Mouse (Mus musculus) fat pad, adult 2 months (tissue): ENCODE data around the gene Aldh3b3.
A peak's percentile ranks its signal among the peaks of the same experiment; 100 is the strongest.
"Not testable (repeated sequence)": the region's sequence is repeated elsewhere in the genome, so short reads cannot be mapped to it uniquely, and the experiment has no call there.

Experiments
- DNase-seq: peaks from one replicate; pipeline ENCODE4 v3.0.0-alpha.2; 2011; ENCODE audit warnings: low read depth, low spot score; ENCODE audit errors: extremely low read depth

Aldh3b3 gene

GRCm38 (mm10) chr19:3966330-3967075, 8.1 kb downstream of the Aldh3b3 start:
- DNase-seq, result no peak

- no peak for DNase-seq
Measured at GRCm38 (mm10) chr19:3967258-3967657, 8.8 kb downstream of the Aldh3b3 start.

- no peak for DNase-seq
Measured at GRCm38 (mm10) chr19:3972229-3972628, 13.8 kb downstream of the Aldh3b3 start, which contains the start of gene Aldh3b2. Gene Aldh3b2 (plus strand): TSS chr19:3972328.

- not testable (repeated sequence) for DNase-seq
Measured at GRCm38 (mm10) chr19:3974608-3975007, 16.2 kb downstream of the Aldh3b3 start.

- DNase-seq, result no peak
Measured at GRCm38 (mm10) chr19:3975866-3976265, 17.4 kb downstream of the Aldh3b3 start.

- no peak for DNase-seq
Measured at GRCm38 (mm10) chr19:3980309-3980708, 21.9 kb downstream of the Aldh3b3 start.

GRCm38 (mm10) chr19:3980917-3981316, 22.5 kb downstream of the Aldh3b3 start:
- DNase-seq, result no peak

- DNase-seq, result no peak
Measured at GRCm38 (mm10) chr19:3983527-3984200, 25.2 kb downstream of the Aldh3b3 start.

- no peak for DNase-seq
Measured at GRCm38 (mm10) chr19:3985261-3985681, 26.8 kb downstream of the Aldh3b3 start.

GRCm38 (mm10) chr19:3986334-3986733, 27.9 kb downstream of the Aldh3b3 start, which contains the start of gene Acy3:
Gene Acy3 (plus strand): TSS chr19:3986570.
- DNase-seq, result peak; percentile 31

GRCm38 (mm10) chr19:3988066-3988465, 29.6 kb downstream of the Aldh3b3 start:
- no peak for DNase-seq

- DNase-seq, result no peak
Measured at GRCm38 (mm10) chr19:3988750-3989149, 30.3 kb downstream of the Aldh3b3 start.

GRCm38 (mm10) chr19:3990804-3991203, 32.4 kb downstream of the Aldh3b3 start:
- no peak for DNase-seq

- no peak for DNase-seq
Measured at GRCm38 (mm10) chr19:3991562-3991961, 33.1 kb downstream of the Aldh3b3 start.

GRCm38 (mm10) chr19:3991966-3992365, 33.5 kb downstream of the Aldh3b3 start:
- no peak for DNase-seq

GRCm38 (mm10) chr19:3992416-3992815, 34.0 kb downstream of the Aldh3b3 start, which contains the start of gene Tbx10:
Gene Tbx10 (plus strand): TSS chr19:3992752.
- DNase-seq, result no peak

- no peak for DNase-seq
Measured at GRCm38 (mm10) chr19:3994932-3995331, 36.5 kb downstream of the Aldh3b3 start.

GRCm38 (mm10) chr19:3995505-3995904, 37.1 kb downstream of the Aldh3b3 start:
- no peak for DNase-seq

GRCm38 (mm10) chr19:3996106-3996505, 37.7 kb downstream of the Aldh3b3 start:
- DNase-seq, result no peak

- DNase-seq, result no peak
Measured at GRCm38 (mm10) chr19:3996747-3997146, 38.3 kb downstream of the Aldh3b3 start.

- no peak for DNase-seq
Measured at GRCm38 (mm10) chr19:3997231-3997630, 38.8 kb downstream of the Aldh3b3 start.

GRCm38 (mm10) chr19:3998335-3998734, 39.9 kb downstream of the Aldh3b3 start:
- DNase-seq, result no peak
